Mouse (Mus musculus) heart, embryonic 11.5 days (tissue): Measurements from ENCODE around the gene Trat1. TPM values are rescaled to one million over a fixed set of nuclear protein-coding genes. Genes with fewer than 3 reads are reported as not detected.

Experiments
- ATAC-seq: fragments of 200-750 bp; cut with Nextera tagmentation; replicated peaks from 2 replicates; pipeline ENCODE4 v1.8.0; 2017; ENCODE audit warnings: moderate library complexity; ENCODE audit not compliant: insufficient number of reproducible peaks, low FRiP score, low TSS enrichment
- H3K27ac ChIP-seq: fragments of 300-500 bp; sonication (generic); 2 replicates; pipeline ENCODE4 v1.5.1; 2014; ENCODE audit warnings: mild to moderate bottlenecking, low read depth, low read length
- H3K27me3 ChIP-seq: fragments of 300-500 bp; sonication (generic); 2 replicates; pipeline ENCODE4 v1.6.1; 2014; ENCODE audit warnings: mild to moderate bottlenecking, low read length, mixed read lengths; ENCODE audit not compliant: control insufficient read depth, insufficient read depth
- H3K36me3 ChIP-seq: fragments of 300-500 bp; sonication (generic); 2 replicates; pipeline ENCODE4 v1.6.1; 2014; ENCODE audit warnings: mild to moderate bottlenecking, low read length, moderate library complexity, mixed read lengths; ENCODE audit not compliant: control insufficient read depth, insufficient read depth
- H3K4me1 ChIP-seq: fragments of 300-500 bp; sonication (generic); 2 replicates; pipeline ENCODE4 v1.6.1; 2014; ENCODE audit warnings: low read length; ENCODE audit not compliant: control insufficient read depth, insufficient read depth
- H3K4me2 ChIP-seq: fragments of 300-500 bp; sonication (generic); 2 replicates; pipeline ENCODE4 v1.6.1; 2014; ENCODE audit warnings: mild to moderate bottlenecking, moderate library complexity
- H3K4me3 ChIP-seq: fragments of 300-500 bp; sonication (generic); 2 replicates; pipeline ENCODE4 v1.5.1; 2014; ENCODE audit warnings: low read depth, low read length
- H3K9ac ChIP-seq: fragments of 300-500 bp; sonication (generic); 2 replicates; pipeline ENCODE4 v1.6.1; 2014; ENCODE audit warnings: mild to moderate bottlenecking, low read depth, low read length, moderate library complexity
- H3K9me3 ChIP-seq: fragments of 300-500 bp; sonication (generic); replicated peaks from 2 replicates; pipeline ENCODE4 v1.6.1; 2016; ENCODE audit warnings: low read length; ENCODE audit not compliant: control insufficient read depth
- WGBS: fragments of 180-500 bp; shearing (Covaris S2); extraction: QIAGEN DNeasy Blood & Tissue Kit; methylation state at CpG from one replicate; pipeline ENCODE4 v1.1.7; 2014; ENCODE audit not compliant: insufficient replicate concordance; 5-methylcytosine and 5-hydroxymethylcytosine counted together
- polyA plus RNA-seq: library from polyadenylated mRNA; unstranded; fragments of >200 nt; fragmentation: Nextera tagmentation; extraction: Ambion mirVana; gene quantifications from 2 replicates; pipeline ENCODE4 v1.2.1, GENCODE M21; 2014

Gene Trat1
- 0.04 TPM in 1 of 2 replicates, not detected in the other for polyA plus RNA-seq

DNA sequence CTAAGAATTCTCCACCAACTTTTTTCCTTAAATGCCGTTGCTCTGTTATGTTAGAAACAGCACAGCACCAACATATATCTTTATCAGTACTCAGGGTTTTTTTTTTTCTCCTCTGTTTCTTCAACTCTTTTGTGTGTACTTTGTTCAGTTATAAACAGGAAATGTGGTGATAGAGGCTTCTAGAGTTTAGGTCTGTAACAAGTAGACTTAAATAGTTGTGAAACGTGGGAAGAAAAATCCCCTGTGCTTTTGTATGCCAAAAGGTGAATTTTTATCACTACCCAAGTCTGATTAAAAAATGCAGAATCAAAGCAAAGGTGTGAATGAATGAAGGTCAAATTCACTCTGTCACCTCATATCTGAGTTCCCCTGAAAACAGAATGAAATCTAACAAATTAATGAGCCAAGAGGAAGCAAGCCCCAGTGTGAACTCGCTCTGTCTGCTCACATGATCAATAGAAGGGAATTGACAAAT, at the start of gene Trat1:
Gene Trat1, minus strand, starts transcription at position 51 of the 475 bp plus-strand sequence.
- WGBS, result 63% methylated on average over 3 of the region's 3 CpGs
- Histone ChIP-seq H3K4me2 (no peak within 1 kb of the TSS), H3K4me3 (no peak within 1 kb of the TSS), H3K4me1 (no peaks in the 10 kb centered on the region), H3K36me3 (no peaks in the 10 kb centered on the region), H3K27me3 (no peaks in the 10 kb centered on the region), H3K9ac (no peak within 1 kb of the TSS), H3K9me3 (no peaks in the 10 kb centered on the region), H3K27ac (no peak within 1 kb of the TSS)
- ATAC-seq, result no peak

DNA sequence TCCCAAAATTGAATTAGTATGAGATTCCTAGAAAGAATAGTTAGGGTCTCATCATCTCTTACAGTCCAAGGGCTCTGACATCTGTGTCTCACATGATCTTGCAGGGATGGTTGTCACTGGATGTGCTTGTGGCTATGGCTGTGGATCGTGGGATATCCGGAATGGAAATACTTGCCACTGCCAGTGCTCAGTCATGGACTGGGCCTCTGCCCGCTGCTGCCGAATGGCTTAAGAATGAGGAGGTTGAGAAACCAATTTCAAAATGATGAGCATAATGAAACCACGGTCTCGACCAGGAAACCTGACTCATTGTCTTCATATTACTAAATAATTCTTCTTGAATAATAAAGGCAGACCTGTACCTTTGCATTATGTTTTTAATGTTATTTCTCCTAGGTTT, 46.7 kb upstream of the Trat1 start:
- no peak overlapping the region for H3K4me3 ChIP-seq
- WGBS, result 93% methylated on average over 6 of the region's 6 CpGs
- no peak for ATAC-seq
- H3K9me3 ChIP-seq, result no peaks in the 10 kb centered on the region
- no peaks in the 10 kb centered on the region for H3K36me3 ChIP-seq
- H3K27me3 ChIP-seq, result no peaks in the 10 kb centered on the region
- H3K9ac ChIP-seq, result no peak overlapping the region
- H3K4me1 ChIP-seq, result no peaks in the 10 kb centered on the region
- H3K4me2 ChIP-seq, result no peak overlapping the region
- no peak overlapping the region for H3K27ac ChIP-seq

- Histone ChIP-seq H3K27me3 (no peaks in the 10 kb centered on the region), H3K36me3 (no peaks in the 10 kb centered on the region), H3K4me3 (no peak within 1 kb of the TSS), H3K27ac (no peak within 1 kb of the TSS), H3K9me3 (no peaks in the 10 kb centered on the region), H3K9ac (no peak within 1 kb of the TSS), H3K4me1 (no peaks in the 10 kb centered on the region), H3K4me2 (no peak within 1 kb of the TSS)
- WGBS, result 88% methylated on average over 2 of the region's 2 CpGs
- ATAC-seq, result no peak
Measured at GRCm38 (mm10) chr16:48816695-48817094, 44.9 kb upstream of the Trat1 start, which contains the start of gene Retnlb. Gene Retnlb (plus strand): TSS chr16:48816856.

GRCm38 (mm10) chr16:48811881-48812436, 40.1 kb upstream of the Trat1 start:
- WGBS, result 67% methylated on average over 7 of the region's 7 CpGs
- Histone ChIP-seq H3K4me3 (no peak overlapping the region), H3K9ac (no peak overlapping the region), H3K4me2 (no peak overlapping the region), H3K4me1 (no peaks in the 10 kb centered on the region), H3K9me3 (no peaks in the 10 kb centered on the region), H3K36me3 (no peaks in the 10 kb centered on the region), H3K27me3 (no peaks in the 10 kb centered on the region), H3K27ac (no peak overlapping the region)
- ATAC-seq, result no peak

DNA sequence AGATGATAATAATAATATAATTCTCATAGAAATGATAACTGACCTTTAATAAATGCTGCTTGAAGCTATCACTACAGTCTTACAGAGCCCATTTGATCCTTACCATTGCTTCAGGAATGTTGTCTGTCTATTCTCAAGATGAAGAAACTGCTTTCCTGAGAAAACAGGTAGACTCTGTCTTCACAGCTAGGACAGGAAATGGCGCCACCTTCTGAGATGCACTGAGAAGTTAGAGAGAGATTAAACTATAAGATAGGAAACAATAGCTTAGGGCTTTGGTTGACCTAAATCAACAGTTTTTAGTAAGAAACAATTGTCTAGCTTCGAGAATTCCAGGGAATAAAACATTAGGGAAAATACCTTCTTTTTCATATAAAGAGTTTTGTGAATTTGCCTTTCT, 37.6 kb upstream of the Trat1 start:
- 46% methylated on average over 2 of the region's 2 CpGs for WGBS
- H3K27me3 ChIP-seq, result no peaks in the 10 kb centered on the region
- no peaks in the 10 kb centered on the region for H3K36me3 ChIP-seq
- H3K9ac ChIP-seq, result no peak overlapping the region
- no peak for ATAC-seq
- no peaks in the 10 kb centered on the region for H3K4me1 ChIP-seq
- no peaks in the 10 kb centered on the region for H3K9me3 ChIP-seq
- H3K4me3 ChIP-seq, result no peak overlapping the region
- no peak overlapping the region for H3K27ac ChIP-seq
- H3K4me2 ChIP-seq, result no peak overlapping the region

GRCm38 (mm10) chr16:48806521-48806920, 34.7 kb upstream of the Trat1 start:
- Histone ChIP-seq H3K27ac (no peak overlapping the region), H3K27me3 (no peaks in the 10 kb centered on the region), H3K4me1 (no peaks in the 10 kb centered on the region), H3K9me3 (no peaks in the 10 kb centered on the region), H3K4me2 (no peak overlapping the region), H3K9ac (no peak overlapping the region), H3K4me3 (no peak overlapping the region), H3K36me3 (no peaks in the 10 kb centered on the region)
- WGBS, result 74% methylated on average over 1 of the region's 1 CpGs
- ATAC-seq, result no peak

DNA sequence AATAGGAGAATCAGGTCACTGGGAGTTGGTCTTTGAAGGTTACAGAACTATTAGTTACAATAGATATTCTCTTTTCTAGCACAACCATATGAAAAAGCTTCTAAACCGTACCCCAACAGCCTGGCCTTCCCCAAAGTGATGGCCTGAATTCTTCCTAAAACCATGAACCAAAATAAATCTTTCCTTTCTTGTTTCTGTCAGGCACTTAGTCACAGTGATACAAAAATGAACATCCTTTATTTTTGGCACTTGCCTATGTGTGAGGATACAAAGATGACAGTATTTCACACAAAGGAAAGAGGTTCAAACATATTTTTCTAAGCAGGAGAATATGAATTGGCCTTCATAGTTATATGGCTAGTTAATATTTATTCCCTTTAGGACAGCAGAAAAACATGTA, 33.6 kb upstream of the Trat1 start:
- Histone ChIP-seq H3K9ac (no peak overlapping the region), H3K9me3 (no peaks in the 10 kb centered on the region), H3K27me3 (no peaks in the 10 kb centered on the region), H3K4me1 (no peaks in the 10 kb centered on the region), H3K27ac (no peak overlapping the region), H3K36me3 (no peaks in the 10 kb centered on the region), H3K4me2 (no peak overlapping the region), H3K4me3 (no peak overlapping the region)
- ATAC-seq, result no peak
- WGBS, result 84% methylated on average over 1 of the region's 1 CpGs

DNA sequence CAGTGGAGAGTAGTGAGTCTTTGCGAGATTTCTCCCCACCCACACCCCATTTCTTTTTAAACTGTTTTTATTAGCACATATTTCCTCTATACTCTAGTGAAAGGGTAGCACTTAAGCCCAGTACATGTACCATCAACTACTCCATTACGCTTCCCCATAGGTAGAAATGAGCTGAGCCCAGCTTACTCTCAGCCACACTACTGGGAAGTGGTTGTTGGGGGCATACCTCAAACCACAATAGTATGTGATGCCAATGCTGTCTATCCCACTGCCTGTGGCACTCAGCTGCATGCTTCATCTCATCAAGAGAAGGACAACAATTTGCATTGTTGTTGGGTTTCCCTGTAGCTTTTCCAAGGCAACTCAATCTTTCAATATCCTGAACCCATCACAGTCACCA, 29.1 kb upstream of the Trat1 start:
- Histone ChIP-seq H3K27ac (no peak overlapping the region), H3K9me3 (no peaks in the 10 kb centered on the region), H3K4me1 (no peaks in the 10 kb centered on the region), H3K36me3 (no peaks in the 10 kb centered on the region), H3K4me3 (no peak overlapping the region), H3K4me2 (no peak overlapping the region), H3K27me3 (no peaks in the 10 kb centered on the region), H3K9ac (no peak overlapping the region)
- ATAC-seq, result no peak
- 86% methylated on average over 2 of the region's 2 CpGs for WGBS

DNA sequence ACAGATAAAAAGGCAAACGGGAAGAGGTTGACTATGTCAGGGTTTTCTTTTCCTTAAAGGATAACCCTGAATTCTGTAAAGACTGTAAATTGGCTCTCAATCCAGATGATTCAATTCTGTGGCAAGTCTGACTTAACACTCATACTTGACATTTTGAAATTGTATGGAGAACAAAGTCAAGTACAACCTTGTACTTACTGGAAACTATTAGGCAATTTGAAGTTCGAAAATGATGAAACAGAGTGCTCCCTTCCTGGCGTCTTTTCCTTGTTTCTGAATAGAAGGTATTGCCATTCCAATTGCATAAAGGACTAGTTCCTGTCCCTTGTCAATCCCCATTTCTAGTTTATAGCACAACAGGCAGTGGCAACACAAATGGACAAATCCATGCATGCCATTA, 27.6 kb upstream of the Trat1 start:
- Histone ChIP-seq H3K4me3 (no peak overlapping the region), H3K9ac (no peak overlapping the region), H3K27me3 (no peaks in the 10 kb centered on the region), H3K36me3 (no peaks in the 10 kb centered on the region), H3K9me3 (no peaks in the 10 kb centered on the region), H3K27ac (no peak overlapping the region), H3K4me2 (no peak overlapping the region), H3K4me1 (no peaks in the 10 kb centered on the region)
- no peak for ATAC-seq
- 81% methylated on average over 3 of the region's 3 CpGs for WGBS
